Mouse (Mus musculus) thymus, adult 2 months (tissue): ENCODE measurements around the gene Ezh1.
A peak's percentile ranks its signal among the peaks of the same experiment; 100 is the strongest.

Experiments
- CTCF ChIP-seq: fragments of 200-500 bp; IDR thresholded peaks from 2 replicates; pipeline ENCODE4 v1.5.1; 2012; ENCODE audit warnings: mild to moderate bottlenecking, control low read depth, low read length, moderate library complexity, borderline replicate concordance; ENCODE audit not compliant: control insufficient read depth, poor library complexity, insufficient read depth; ENCODE audit errors: extremely low read depth
- POLR2A ChIP-seq: fragments of 200-500 bp; IDR thresholded peaks from 2 replicates; pipeline ENCODE4 v1.6.1; 2012; ENCODE audit warnings: mild to moderate bottlenecking, low read length, control low read depth, moderate library complexity; ENCODE audit not compliant: control insufficient read depth, poor library complexity, insufficient read depth; ENCODE audit errors: extremely low read depth

- peak; percentile 82; the same call in 1 of the 2 replicates for TF ChIP-seq POLR2A
- peak; percentile 39; the same call in 1 of the 2 replicates for TF ChIP-seq CTCF
Observed at GRCm38 (mm10) chr11:101253613-101254389, 27.5 kb upstream of the Ezh1 start, which contains the start of gene Vps25.
